Mouse (Mus musculus): ENCODE data around the gene Cep70.

Gene Cep70

DNA sequence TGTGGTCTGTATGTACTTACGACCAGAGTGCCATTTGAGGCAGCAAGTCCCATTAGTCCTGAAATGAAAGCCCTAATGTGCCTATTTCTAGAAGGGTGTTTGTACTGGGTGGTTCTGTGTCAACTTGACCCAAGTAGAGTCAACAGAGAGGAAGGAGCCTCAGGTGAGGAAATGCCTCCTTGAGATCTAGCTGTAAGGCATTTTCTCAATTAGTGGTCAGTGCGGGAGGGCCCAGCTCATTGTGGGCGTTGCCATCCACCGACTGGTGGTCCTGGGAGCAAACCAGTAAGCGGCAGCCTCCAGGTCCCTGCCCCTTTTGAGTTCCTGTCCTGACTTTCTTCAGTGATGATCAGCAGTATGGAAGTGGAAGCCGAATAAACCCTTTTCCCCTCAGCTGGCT is 63.1 kb downstream of the Cep70 start:
- intact Hi-C loops (cut with DNase I), result no loop called here

DNA sequence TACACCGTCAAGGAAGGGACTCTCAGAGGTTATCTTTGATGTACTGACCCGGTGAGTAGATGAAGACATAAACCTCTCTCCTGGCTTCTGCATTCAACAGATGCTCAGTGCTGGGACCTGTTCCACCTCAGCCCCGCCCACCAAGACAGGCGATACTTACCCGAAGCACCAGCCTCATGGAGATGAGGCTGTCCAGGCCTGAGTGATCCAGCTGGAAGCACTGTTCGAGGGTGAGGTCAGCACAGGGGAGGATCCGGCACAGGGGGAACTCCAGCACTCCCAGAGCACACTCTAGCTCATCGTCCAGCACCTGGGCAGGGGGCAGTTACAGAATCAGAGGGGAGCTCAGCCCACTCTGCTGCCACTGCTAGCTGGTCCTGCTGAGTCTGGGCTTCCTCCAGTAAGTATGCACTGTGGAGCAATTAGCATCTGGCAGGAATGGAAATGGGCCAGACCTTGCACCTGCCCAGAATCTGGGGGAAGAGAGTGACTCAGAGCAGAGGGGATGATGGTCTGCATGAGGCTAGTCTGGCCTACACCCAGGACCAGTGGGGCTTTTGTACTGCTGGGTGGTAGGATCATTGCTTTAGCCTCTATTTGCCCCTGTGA is 76.3 kb downstream of the Cep70 start:
- intact Hi-C loops (cut with DNase I), result no loop called here

DNA sequence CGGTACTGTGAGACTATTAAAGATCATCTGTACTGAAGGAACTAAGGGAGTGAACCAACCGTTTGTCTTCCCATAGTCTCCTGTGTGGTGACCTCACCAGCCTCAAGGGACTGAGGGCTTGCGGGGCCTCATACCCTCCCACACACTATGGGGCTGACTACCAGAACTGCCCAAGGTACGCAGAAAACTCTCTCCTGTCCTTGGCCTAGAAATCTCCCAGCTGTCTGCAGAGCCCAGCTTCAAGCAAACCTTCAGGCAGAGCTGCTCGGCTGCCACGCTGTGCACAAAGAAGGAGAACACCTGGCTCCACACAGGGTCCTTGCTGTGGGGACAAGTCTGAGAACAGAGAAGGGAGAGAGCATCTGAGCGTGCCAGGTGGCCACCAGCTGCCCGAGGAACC is 76.8 kb downstream of the Cep70 start:
- intact Hi-C loops (cut with DNase I), result no loop called here

DNA sequence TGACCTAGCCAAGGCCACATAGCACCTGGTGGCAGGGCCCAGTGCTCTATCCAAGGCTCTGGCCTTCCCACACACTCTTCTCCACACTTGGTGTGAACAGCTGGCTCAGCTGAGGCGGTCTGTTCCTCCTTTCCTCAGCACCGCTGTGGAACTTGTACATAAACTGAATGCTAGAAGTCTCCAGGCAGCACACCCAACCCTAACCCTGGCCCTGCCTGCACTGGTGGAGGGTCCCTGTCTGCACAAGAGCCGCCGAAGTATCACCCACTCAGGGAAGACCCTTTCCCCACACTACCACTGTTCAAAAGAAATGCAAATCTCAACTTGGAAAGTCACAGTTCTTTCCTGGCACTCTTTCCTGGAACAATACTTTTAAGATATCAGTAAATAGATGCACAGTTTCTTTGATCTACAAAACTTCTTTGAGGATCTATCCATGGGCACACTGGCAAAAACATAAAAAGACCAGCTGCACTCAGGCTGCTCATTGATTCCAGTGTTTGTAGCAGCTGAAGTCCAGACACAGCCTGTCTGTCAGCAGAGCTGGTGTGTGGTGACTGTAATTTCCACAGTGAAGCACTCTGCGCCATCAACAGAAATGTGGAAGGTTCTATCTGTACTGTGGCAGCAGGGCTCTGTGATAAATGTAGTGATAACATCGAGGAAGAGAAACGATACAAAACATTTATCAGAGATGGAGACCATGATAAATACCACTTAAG is 82.2 kb downstream of the Cep70 start:
- intact Hi-C loops (cut with DNase I), result no loop called here

DNA sequence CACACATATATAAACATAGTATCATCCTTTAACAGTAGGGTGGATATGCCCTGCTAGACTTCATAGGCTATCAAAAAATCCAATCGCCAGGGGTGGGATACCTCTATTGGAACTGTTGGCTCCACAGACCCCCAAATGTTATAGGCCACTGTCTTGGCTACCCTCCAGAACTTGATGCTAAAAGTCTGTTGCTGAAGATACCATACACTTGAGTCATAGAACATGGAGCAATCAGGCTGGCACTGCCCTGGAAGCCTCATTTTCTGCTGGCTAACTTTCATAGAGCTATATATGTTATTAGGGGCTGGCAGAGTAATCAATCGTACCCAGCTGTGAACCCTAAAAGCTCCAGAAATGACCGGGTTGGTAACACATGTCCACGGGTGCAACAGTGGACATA is 82.8 kb downstream of the Cep70 start:
- intact Hi-C loops (cut with DNase I), result no loop called here

DNA sequence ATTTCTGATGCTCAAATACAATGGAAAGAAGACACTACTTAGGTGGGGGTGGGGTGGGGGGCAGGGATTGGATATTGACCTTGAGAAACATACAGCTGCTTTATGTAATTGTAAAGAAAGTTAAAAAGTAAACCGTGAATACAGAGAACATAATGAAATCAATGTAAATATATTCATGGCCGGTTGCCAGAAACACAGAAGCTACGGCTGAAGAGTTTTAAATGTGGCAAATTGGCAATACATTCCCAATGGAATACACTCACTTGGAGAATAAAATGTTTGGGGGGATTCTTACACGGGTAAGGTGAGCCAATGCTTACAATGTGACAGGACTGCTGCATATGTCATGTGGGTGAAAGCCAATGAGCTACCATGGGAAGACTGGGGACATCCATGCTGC is 83.7 kb downstream of the Cep70 start:
- intact Hi-C loops (cut with DNase I), result no loop called here

DNA sequence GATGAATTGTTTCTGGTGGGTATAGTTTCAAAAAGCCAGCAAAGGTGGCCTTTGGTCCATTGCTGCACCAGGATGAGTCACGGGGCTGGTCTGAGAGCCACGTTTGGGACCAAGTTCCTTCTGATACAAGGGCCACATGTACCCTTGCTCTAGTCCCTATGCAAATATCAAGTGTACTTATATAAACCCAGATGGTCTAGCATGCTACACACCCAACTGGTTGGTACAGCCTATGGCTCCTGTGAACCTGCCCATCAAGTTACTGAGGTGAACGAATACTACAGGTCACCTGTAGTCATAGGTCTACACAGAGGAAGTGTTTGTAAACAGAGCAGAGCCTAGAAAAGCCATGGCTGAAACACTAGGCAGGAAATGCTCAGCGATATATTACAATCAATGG is 93.4 kb downstream of the Cep70 start:
- intact Hi-C loops (cut with DNase I), result no loop called here

DNA sequence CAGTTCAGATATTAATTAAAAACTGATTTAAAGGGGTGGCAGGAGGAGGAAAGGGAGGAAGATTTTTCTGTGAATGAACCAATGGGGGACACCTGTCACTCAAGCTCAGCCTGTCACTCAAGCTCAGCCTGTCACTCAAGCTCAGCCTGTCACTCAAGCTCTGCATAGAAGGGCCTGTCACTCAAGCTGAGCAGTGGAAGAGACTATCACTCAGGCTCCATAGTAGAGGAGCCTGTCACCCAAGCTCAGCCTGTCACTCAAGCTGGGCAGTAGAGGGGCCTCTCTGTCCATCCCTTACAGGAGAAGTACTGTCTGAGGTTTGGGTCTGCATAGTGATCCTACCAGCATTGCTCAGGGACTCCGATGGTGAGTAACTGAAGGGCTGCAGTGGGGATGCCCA is 95.1 kb downstream of the Cep70 start:
- intact Hi-C loops (cut with DNase I), result no loop called here

DNA sequence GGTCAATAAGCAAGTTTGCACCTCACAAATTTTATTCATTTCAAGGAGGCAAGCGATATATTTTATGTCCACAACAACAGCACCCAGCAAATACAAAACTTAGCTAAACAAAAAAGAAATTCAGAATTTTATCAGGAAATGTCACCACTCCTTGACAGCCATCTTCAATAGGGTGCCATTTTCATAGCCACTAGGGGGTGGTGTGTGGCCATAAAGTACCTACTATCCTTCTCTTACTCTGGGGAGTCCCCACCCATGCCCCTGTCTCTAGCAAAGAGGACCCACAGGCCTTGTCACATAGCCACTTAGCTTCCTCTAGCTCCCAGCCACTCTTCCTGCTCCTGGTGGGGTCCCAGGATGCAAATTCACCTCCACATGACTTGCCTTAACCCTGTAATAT is 96.0 kb downstream of the Cep70 start:
- intact Hi-C loops (cut with DNase I), result no loop called here

DNA sequence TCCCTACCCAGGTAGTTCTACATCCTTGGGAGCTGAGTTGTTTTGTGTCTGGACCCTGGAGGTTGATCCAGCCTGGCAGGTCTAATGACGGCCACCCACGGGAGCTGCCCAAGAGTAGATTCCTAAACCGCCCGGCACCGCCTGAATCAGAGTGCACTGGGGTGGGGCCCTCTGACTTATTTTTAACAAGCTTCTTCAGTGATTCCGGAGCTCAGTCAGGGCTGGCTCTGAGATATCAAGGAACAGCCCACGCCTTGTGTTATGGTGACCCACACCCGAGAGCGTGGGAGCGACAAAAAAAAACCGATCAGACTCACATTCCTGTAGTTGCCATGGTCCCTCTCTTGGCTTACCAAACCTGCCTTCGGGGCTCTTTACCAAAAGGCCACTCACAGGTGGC is 97.0 kb downstream of the Cep70 start:
- intact Hi-C loops (cut with DNase I), result no loop called here

DNA sequence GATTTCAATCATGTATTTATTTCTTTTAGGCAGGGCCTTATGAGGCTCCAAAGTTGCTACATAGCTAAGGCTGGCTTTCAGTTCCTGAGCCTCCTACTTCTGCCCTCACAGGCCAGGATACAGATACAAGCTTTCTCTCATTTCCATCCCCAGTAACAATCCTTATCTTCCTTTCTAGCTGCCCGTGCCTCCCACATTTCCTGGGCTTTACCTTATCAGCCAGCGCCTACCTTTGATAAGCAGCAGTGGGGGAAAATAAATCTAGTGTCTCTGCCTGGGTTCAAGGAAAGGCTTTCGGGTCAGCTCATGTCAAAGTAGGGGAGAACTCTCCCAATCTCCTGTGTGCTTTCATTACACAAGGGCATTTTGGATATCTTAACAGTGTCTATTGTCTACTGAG is 98.4 kb downstream of the Cep70 start:
- intact Hi-C loops (cut with DNase I), result no loop called here

DNA sequence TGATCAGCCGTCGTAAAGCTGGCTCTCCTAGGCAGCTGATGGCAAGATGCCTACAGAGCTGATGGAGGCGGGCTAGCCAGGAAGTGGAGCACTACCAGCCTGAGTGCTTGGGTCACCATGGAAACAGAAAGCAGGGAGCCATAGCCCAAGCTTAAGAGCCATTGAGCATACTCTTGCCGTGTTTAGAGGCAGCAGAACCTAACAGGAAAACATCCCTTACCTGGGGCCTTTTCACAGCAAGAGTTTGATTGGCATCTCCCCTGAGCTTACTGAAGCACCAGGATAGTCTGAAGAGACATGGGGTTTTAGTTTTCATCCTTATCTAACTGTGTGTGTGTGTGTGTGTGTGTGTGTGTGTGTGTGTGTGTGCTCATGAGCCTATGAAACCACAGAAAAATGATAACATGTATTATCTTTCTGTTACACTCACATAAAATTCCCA is 102.2 kb downstream of the Cep70 start:
- intact Hi-C loops (cut with DNase I), result no loop called here

All from adrenal gland (tissue).